Mouse (Mus musculus) embryonic facial prominence, embryonic 13.5 days (tissue): ENCODE results near the gene Olfr224. TPM values are rescaled to one million over a fixed set of nuclear protein-coding genes. Genes with fewer than 3 reads are reported as not detected.

Source experiments
- polyA plus RNA-seq: library from polyadenylated mRNA; unstranded; fragments of >200 nt; fragmentation: Nextera tagmentation; extraction: Ambion mirVana; gene quantifications from 2 replicates; pipeline ENCODE4 v1.2.1, GENCODE M21; 2015

Gene Olfr224
- polyA plus RNA-seq, 1 experiment from 2014 or later: not detected

Other genes with a start within 250 kb of the Olfr224 start
- 41.2 and 41.9 TPM in 2 replicates for gene Zfp672, start 240.2 kb downstream of the Olfr224 start, polyA plus RNA-seq
- 33.4 and 34.6 TPM in 2 replicates for gene Sh3bp5l, start 239.8 kb downstream of the Olfr224 start, polyA plus RNA-seq
- 1.3 TPM in 1 of 2 replicates, not detected in the other for gene Lypd8, start 191.5 kb downstream of the Olfr224 start, polyA plus RNA-seq
- gene 1810065E05Rik, start 149.4 kb downstream of the Olfr224 start, polyA plus RNA-seq: not detected in 2 replicates
- gene Gm12253, start 138.0 kb downstream of the Olfr224 start, polyA plus RNA-seq: not detected in 2 replicates
- not detected in 2 replicates for gene Lypd9, start 117.6 kb downstream of the Olfr224 start, polyA plus RNA-seq
- 0.14 TPM in 1 of 2 replicates, not detected in the other for gene Olfr30, start 108.3 kb downstream of the Olfr224 start, polyA plus RNA-seq
- gene Olfr332, start 78.0 kb downstream of the Olfr224 start, polyA plus RNA-seq: not detected in 2 replicates
- not detected in 2 replicates for gene Olfr331, start 68.0 kb downstream of the Olfr224 start, polyA plus RNA-seq
- 0.54 TPM in 1 of 2 replicates, not detected in the other for gene Olfr330, start 35.7 kb downstream of the Olfr224 start, polyA plus RNA-seq
- not detected in 2 replicates for gene Olfr329-ps, start 24.1 kb downstream of the Olfr224 start, polyA plus RNA-seq
- 0.10 TPM in 1 of 2 replicates, not detected in the other for gene Olfr328, start 14.9 kb downstream of the Olfr224 start, polyA plus RNA-seq
- not detected in 2 replicates for gene Olfr325, start 7.2 kb upstream of the Olfr224 start, polyA plus RNA-seq
- not detected in 2 replicates for gene Olfr324, start 24.6 kb upstream of the Olfr224 start, polyA plus RNA-seq
- not detected in 2 replicates for gene 2210407C18Rik, start 45.5 kb upstream of the Olfr224 start, polyA plus RNA-seq
- gene Olfr323, start 59.9 kb upstream of the Olfr224 start, polyA plus RNA-seq: not detected in 2 replicates
- 0.13 and 0.23 TPM in 2 replicates for gene Trim58, start 69.9 kb upstream of the Olfr224 start, polyA plus RNA-seq
- not detected in 2 replicates for gene Olfr322, start 88.2 kb upstream of the Olfr224 start, polyA plus RNA-seq
- gene Olfr320, start 110.5 kb upstream of the Olfr224 start, polyA plus RNA-seq: not detected in 2 replicates
- gene Olfr319, start 128.6 kb upstream of the Olfr224 start, polyA plus RNA-seq: not detected in 2 replicates
- not detected in 2 replicates for gene Olfr318, start 153.5 kb upstream of the Olfr224 start, polyA plus RNA-seq
- gene Olfr317, start 168.7 kb upstream of the Olfr224 start, polyA plus RNA-seq: not detected in 2 replicates
- not detected in 2 replicates for gene Olfr316, start 182.2 kb upstream of the Olfr224 start, polyA plus RNA-seq
- not detected in 2 replicates for gene Olfr315, start 202.6 kb upstream of the Olfr224 start, polyA plus RNA-seq
- not detected in 2 replicates for gene Olfr314, start 212.4 kb upstream of the Olfr224 start, polyA plus RNA-seq
- gene Fam183b, start 231.4 kb upstream of the Olfr224 start, polyA plus RNA-seq: 0.69 TPM in 1 of 2 replicates, not detected in the other
- gene Olfr313, start 244.4 kb upstream of the Olfr224 start, polyA plus RNA-seq: not detected in 2 replicates